Mouse (Mus musculus): ENCODE measurements around the gene Ppp1r14d. TPM values are rescaled to one million over a fixed set of nuclear protein-coding genes. Genes with fewer than 3 reads are reported as not detected.

The Ppp1r14d gene
- polyA plus RNA-seq, 1 experiment, result not detected

- H3K4me1 ChIP-seq (ENCODE audit: control insufficient read depth, insufficient read depth, low read length), result no peaks in the 10 kb centered on the region
- no peak for TF ChIP-seq POLR2A (IDR thresholded peaks at IDR 0.05; ENCODE audit: extremely low read depth, insufficient read depth, low read length)
- no peak for TF ChIP-seq CTCF (IDR thresholded peaks at IDR 0.05; ENCODE audit: extremely low read depth, insufficient read depth, low read length)
- no peak overlapping the region for H3K4me3 ChIP-seq (ENCODE audit: insufficient read depth, low read length)
Observed at GRCm38 (mm10) chr2:119260518-119260917, 30.8 kb upstream of the Ppp1r14d start.

GRCm38 (mm10) chr2:119254976-119255375 is 25.3 kb upstream of the Ppp1r14d start:
- TF ChIP-seq POLR2A (IDR thresholded peaks at IDR 0.05; ENCODE audit: extremely low read depth, insufficient read depth, low read length) (no peak), CTCF (IDR thresholded peaks at IDR 0.05; ENCODE audit: extremely low read depth, insufficient read depth, low read length) (no peak)
- H3K27ac ChIP-seq (ENCODE audit: insufficient read depth, low read length), result no peak overlapping the region
- no peaks in the 10 kb centered on the region for H3K4me1 ChIP-seq (ENCODE audit: control insufficient read depth, insufficient read depth, low read length)
- H3K4me3 ChIP-seq (ENCODE audit: insufficient read depth, low read length), result no peak overlapping the region

More at GRCm38 (mm10) chr2:119260518-119260917, 30.8 kb upstream of the Ppp1r14d start:
- H3K27ac ChIP-seq (ENCODE audit: insufficient read depth, low read length), result no peak overlapping the region

GRCm38 (mm10) chr2:119250826-119251478 is 21.2 kb upstream of the Ppp1r14d start:
- no peaks in the 10 kb centered on the region for H3K4me1 ChIP-seq (ENCODE audit: control insufficient read depth, insufficient read depth, low read length)
- H3K4me3 ChIP-seq (ENCODE audit: insufficient read depth, low read length), result no peak overlapping the region
- TF ChIP-seq CTCF (IDR thresholded peaks at IDR 0.05; ENCODE audit: extremely low read depth, insufficient read depth, low read length) (peak; percentile 83), POLR2A (IDR thresholded peaks at IDR 0.05; ENCODE audit: extremely low read depth, insufficient read depth, low read length) (no peak)
- no peak overlapping the region for H3K27ac ChIP-seq (ENCODE audit: insufficient read depth, low read length)

GRCm38 (mm10) chr2:119250377-119250776 is 20.7 kb upstream of the Ppp1r14d start:
- TF ChIP-seq CTCF (IDR thresholded peaks at IDR 0.05; ENCODE audit: extremely low read depth, insufficient read depth, low read length), result no peak
- TF ChIP-seq POLR2A (IDR thresholded peaks at IDR 0.05; ENCODE audit: extremely low read depth, insufficient read depth, low read length), result no peak
- Histone ChIP-seq H3K27ac (ENCODE audit: insufficient read depth, low read length) (no peak overlapping the region), H3K4me3 (ENCODE audit: insufficient read depth, low read length) (no peak overlapping the region), H3K4me1 (ENCODE audit: control insufficient read depth, insufficient read depth, low read length) (no peaks in the 10 kb centered on the region)

- H3K4me3 ChIP-seq (ENCODE audit: insufficient read depth, low read length), result no peak overlapping the region
- H3K27ac ChIP-seq (ENCODE audit: insufficient read depth, low read length), result no peak overlapping the region
- no peaks in the 10 kb centered on the region for H3K4me1 ChIP-seq (ENCODE audit: control insufficient read depth, insufficient read depth, low read length)
- no peak for TF ChIP-seq POLR2A (IDR thresholded peaks at IDR 0.05; ENCODE audit: extremely low read depth, insufficient read depth, low read length)
- no peak for TF ChIP-seq CTCF (IDR thresholded peaks at IDR 0.05; ENCODE audit: extremely low read depth, insufficient read depth, low read length)
Observed at GRCm38 (mm10) chr2:119249592-119250061, 19.9 kb upstream of the Ppp1r14d start.

- TF ChIP-seq POLR2A (IDR thresholded peaks at IDR 0.05; ENCODE audit: extremely low read depth, insufficient read depth, low read length) (no peak), CTCF (IDR thresholded peaks at IDR 0.05; ENCODE audit: extremely low read depth, insufficient read depth, low read length) (no peak)
- no peak overlapping the region for H3K27ac ChIP-seq (ENCODE audit: insufficient read depth, low read length)
- H3K4me1 ChIP-seq (ENCODE audit: control insufficient read depth, insufficient read depth, low read length), result no peaks in the 10 kb centered on the region
- no peak overlapping the region for H3K4me3 ChIP-seq (ENCODE audit: insufficient read depth, low read length)
Observed at GRCm38 (mm10) chr2:119247904-119248303, 18.2 kb upstream of the Ppp1r14d start.

- Histone ChIP-seq H3K4me1 (ENCODE audit: control insufficient read depth, insufficient read depth, low read length) (0 out of 2 replicates have a peak, but pooled peaks cover 2% of the 10 kb centered on the region), H3K27ac (ENCODE audit: insufficient read depth, low read length) (no peak overlapping the region), H3K4me3 (ENCODE audit: insufficient read depth, low read length) (no peak overlapping the region)
- TF ChIP-seq POLR2A (IDR thresholded peaks at IDR 0.05; ENCODE audit: extremely low read depth, insufficient read depth, low read length), result no peak
Observed at GRCm38 (mm10) chr2:119245246-119245645, 15.5 kb upstream of the Ppp1r14d start.

- Histone ChIP-seq H3K27ac (ENCODE audit: insufficient read depth, low read length) (no peak overlapping the region), H3K4me1 (ENCODE audit: control insufficient read depth, insufficient read depth, low read length) (0 out of 2 replicates have a peak, but pooled peaks cover 2% of the 10 kb centered on the region), H3K4me3 (ENCODE audit: insufficient read depth, low read length) (no peak overlapping the region)
- no peak for TF ChIP-seq CTCF (IDR thresholded peaks at IDR 0.05; ENCODE audit: extremely low read depth, insufficient read depth, low read length)
- TF ChIP-seq POLR2A (IDR thresholded peaks at IDR 0.05; ENCODE audit: extremely low read depth, insufficient read depth, low read length), result no peak
Observed at GRCm38 (mm10) chr2:119242548-119242947, 12.8 kb upstream of the Ppp1r14d start.

GRCm38 (mm10) chr2:119240819-119241186 is 11.1 kb upstream of the Ppp1r14d start:
- no peak overlapping the region for H3K4me3 ChIP-seq (ENCODE audit: insufficient read depth, low read length)
- H3K27ac ChIP-seq (ENCODE audit: insufficient read depth, low read length), result no peak overlapping the region
- 0 out of 2 replicates have a peak, but pooled peaks cover 2% of the 10 kb centered on the region for H3K4me1 ChIP-seq (ENCODE audit: control insufficient read depth, insufficient read depth, low read length)
- TF ChIP-seq POLR2A (IDR thresholded peaks at IDR 0.05; ENCODE audit: extremely low read depth, insufficient read depth, low read length), result no peak
- no peak for TF ChIP-seq CTCF (IDR thresholded peaks at IDR 0.05; ENCODE audit: extremely low read depth, insufficient read depth, low read length)

- Histone ChIP-seq H3K4me1 (ENCODE audit: control insufficient read depth, insufficient read depth, low read length) (0 out of 2 replicates have a peak, but pooled peaks cover 2% of the 10 kb centered on the region), H3K4me3 (ENCODE audit: insufficient read depth, low read length) (no peak overlapping the region), H3K27ac (ENCODE audit: insufficient read depth, low read length) (no peak overlapping the region)
- TF ChIP-seq POLR2A (IDR thresholded peaks at IDR 0.05; ENCODE audit: extremely low read depth, insufficient read depth, low read length) (no peak), CTCF (IDR thresholded peaks at IDR 0.05; ENCODE audit: extremely low read depth, insufficient read depth, low read length) (no peak)
Observed at GRCm38 (mm10) chr2:119240075-119240818, 10.5 kb upstream of the Ppp1r14d start.
